Mouse (Mus musculus) liver, embryonic 14.5 days (tissue): Measurements from ENCODE around the gene Ntn5.

Experiments used
- CTCF ChIP-seq: IDR thresholded peaks from 2 replicates; pipeline ENCODE4 v1.5.1; 2016; ENCODE audit warnings: antibody characterized with exemption, low read depth, control low read depth
- EP300 ChIP-seq: IDR thresholded peaks from 2 replicates; pipeline ENCODE4 v1.6.1; 2016; ENCODE audit warnings: antibody characterized with exemption, low read depth

DNA sequence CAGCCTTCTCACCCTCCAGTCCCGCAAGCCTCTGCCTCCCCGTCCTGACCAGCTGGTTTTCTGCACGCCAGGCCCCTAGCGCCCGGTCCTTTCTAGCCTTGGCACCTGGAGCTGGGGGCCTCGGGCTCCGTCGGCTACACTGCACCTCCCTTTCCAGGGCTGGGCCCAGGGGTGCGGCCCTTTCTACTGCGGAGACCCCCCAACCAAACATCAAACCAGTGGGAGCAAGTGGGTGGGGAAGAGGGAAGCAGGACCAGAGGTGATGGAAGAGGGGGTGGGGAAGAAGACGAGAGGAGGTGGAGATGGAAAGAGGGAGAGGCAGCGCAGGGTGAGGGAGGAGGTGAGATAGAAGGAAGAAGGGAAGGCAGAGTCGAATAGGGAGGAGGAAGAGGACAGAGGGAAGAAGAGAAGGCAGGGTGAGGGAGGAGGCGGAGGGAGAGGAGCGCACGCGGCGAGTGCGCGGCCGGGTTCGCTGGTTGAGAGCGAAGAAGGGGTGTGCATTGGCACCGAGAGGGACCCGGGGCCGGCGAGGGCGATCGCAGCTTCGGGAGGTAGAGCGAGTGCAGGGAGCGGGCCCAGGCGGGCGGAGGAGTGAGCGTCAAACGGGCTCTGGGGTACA, 15.8 kb downstream of the Ntn5 start, which contains the start of gene Car11:
- no peak for TF ChIP-seq CTCF
- no peak for TF ChIP-seq EP300
